ENCODE assay signal across 9 mouse cellular contexts in the genomic region with DNA sequence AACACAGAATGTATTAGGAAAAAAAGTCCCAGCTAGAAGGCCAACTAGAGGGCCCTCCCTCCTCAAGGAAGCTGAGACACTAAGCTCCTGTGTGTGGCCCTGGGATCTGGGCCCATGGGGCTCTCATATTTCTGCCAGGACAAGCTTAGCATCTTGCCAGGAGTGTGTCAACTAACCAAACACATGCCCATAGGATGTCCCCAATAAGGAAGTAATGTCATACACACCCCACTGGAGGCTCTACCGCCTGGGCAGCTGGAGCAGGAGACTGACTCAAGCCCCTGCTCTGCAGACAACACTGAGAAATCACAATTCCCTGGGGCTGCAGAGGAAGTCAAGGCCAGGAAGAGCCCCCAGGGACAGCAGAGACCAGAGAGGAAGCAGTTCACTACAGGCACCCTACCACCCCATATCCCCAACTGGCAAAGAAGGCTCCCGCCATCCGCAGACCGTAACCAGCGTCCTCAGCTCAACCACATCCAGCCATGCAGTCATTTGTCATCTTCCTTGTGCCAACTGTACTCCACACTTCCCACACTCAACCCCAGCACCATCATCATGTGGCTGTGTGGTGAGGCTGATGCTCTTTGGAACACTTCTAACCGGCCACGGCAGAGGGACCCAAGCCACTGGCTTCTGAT. TPM values are rescaled to one million over a fixed set of nuclear protein-coding genes. Genes with fewer than 3 reads are reported as not detected.
DNase-seq lines count a peak whose midpoint lies in the region; ATAC-seq lines count a peak whose summit lies in the region.
"Had no signal": no experiment of that assay in that cellular context is flagged by ENCODE, and none has a peak within 500 bp of the region (broad histone marks: within the 10 kb centered on the region; RNA-seq: fewer than 3 reads in every experiment).

No protein-coding gene starts in this region.

- 86% methylated on average over 7 of the region's 7 CpGs for WGBS in kidney, embryonic 15.5 days
- 86% methylated on average over 7 of the region's 7 CpGs for WGBS in kidney, embryonic 14.5 days
- 18% methylated on average over 7 of the region's 7 CpGs for WGBS in macrophage (ENCODE audit: missing documents)

- no peak overlapping the region for H3K4me3 ChIP-seq in kidney, embryonic 15.5 days (replicated peaks)
- no peak overlapping the region for H3K4me3 ChIP-seq in kidney, embryonic 14.5 days (ENCODE audit: low read length)
- no peak overlapping the region for H3K4me3 ChIP-seq in macrophage (ENCODE audit: inconsistent target)
- H3K4me3 ChIP-seq: stomach, embryonic 15.5 days had no signal

- DNase-seq in adipocyte (ENCODE audit: low spot score) = peak; percentile 27
- DNase-seq in gastrocnemius, postnatal 14 days = peak; percentile 51
- DNase-seq in testis, postnatal 10 days (ENCODE audit: low spot score) = no peak
- DNase-seq in cerebellum, postnatal 14 days = no peak
- no peak for DNase-seq in adrenal gland, adult 18-20 months (ENCODE audit: low spot score in 2 of 2)

- intact Hi-C loops in gastrocnemius, postnatal 14 days (cut with DNase I; ENCODE audit: low total_unique reads) = no loop called here

- H3K27me3 ChIP-seq in kidney, embryonic 15.5 days = no peaks in the 10 kb centered on the region
- no peaks in the 10 kb centered on the region for H3K27me3 ChIP-seq in kidney, embryonic 14.5 days (ENCODE audit: control insufficient read depth, insufficient read depth, low read length)
- H3K27me3 ChIP-seq: stomach, embryonic 15.5 days had no signal

- H3K4me1 ChIP-seq in kidney, embryonic 15.5 days = peaks cover 43% of the 10 kb centered on the region
- peaks cover 31% of the 10 kb centered on the region for H3K4me1 ChIP-seq in kidney, embryonic 14.5 days (ENCODE audit: control insufficient read depth, insufficient read depth, low read length)

- H3K79me2 ChIP-seq in macrophage (ENCODE audit: inconsistent target) = peaks cover 72% of the 10 kb centered on the region

- 0 out of 2 replicates have a peak overlapping the region, but pooled peaks have one; percentile 38 for H3K27ac ChIP-seq in kidney, embryonic 15.5 days
- no peak overlapping the region for H3K27ac ChIP-seq in kidney, embryonic 14.5 days (ENCODE audit: low read depth, low read length)
- peak overlapping the region; percentile 33 for H3K27ac ChIP-seq in macrophage
- H3K27ac ChIP-seq: stomach, embryonic 15.5 days had no signal

- H3K36me3 ChIP-seq in kidney, embryonic 15.5 days = no peaks in the 10 kb centered on the region
- H3K36me3 ChIP-seq in kidney, embryonic 14.5 days (ENCODE audit: control insufficient read depth, insufficient read depth, low read length) = no peaks in the 10 kb centered on the region
- H3K36me3 ChIP-seq in macrophage (ENCODE audit: inconsistent target) = no peaks in the 10 kb centered on the region
- H3K36me3 ChIP-seq: stomach, embryonic 15.5 days had no signal

- ATAC-seq in kidney, embryonic 15.5 days (replicated peaks; ENCODE audit: low FRiP score) = no peak
- no peak for ATAC-seq in kidney, embryonic 14.5 days (ENCODE audit: low FRiP score, low TSS enrichment)

- H3K9me3 ChIP-seq in kidney, embryonic 15.5 days (replicated peaks) = no peaks in the 10 kb centered on the region
- H3K9me3 ChIP-seq in kidney, embryonic 14.5 days (ENCODE audit: control insufficient read depth, low read length) = no peaks in the 10 kb centered on the region
- H3K9me3 ChIP-seq: stomach, embryonic 15.5 days had no signal

- no peak overlapping the region for H3K4me2 ChIP-seq in kidney, embryonic 15.5 days
- H3K4me2 ChIP-seq in kidney, embryonic 14.5 days (replicated peaks; ENCODE audit: low read depth, low read length) = no peak overlapping the region
- H3K4me2 ChIP-seq: stomach, embryonic 15.5 days had no signal

- H3K9ac ChIP-seq in kidney, embryonic 15.5 days = no peak overlapping the region
- no peak overlapping the region for H3K9ac ChIP-seq in kidney, embryonic 14.5 days (ENCODE audit: low read depth, low read length)
- H3K9ac ChIP-seq: stomach, embryonic 15.5 days had no signal

RNA-seq across cellular contexts. Expression of gene Mvb12b, which starts 3.0 kb away (rescaled TPM):
- polyA plus RNA-seq in kidney, embryonic 15.5 days (2015; fragmentation: Nextera tagmentation; extraction: Ambion mirVana) = 18.4 and 19.6 TPM in 2 replicates
- polyA plus RNA-seq in kidney, embryonic 14.5 days (2014; fragmentation: Nextera tagmentation; extraction: Ambion mirVana) = 14.7 and 18.8 TPM in 2 replicates
- total RNA-seq in gastrocnemius, postnatal 14 days (2021) = 10 to 100 TPM; 14.9 to 20.7 TPM
- total RNA-seq in macrophage (2018; cell fraction: chromatin; rRNA removed) = 10 to 100 TPM; 11.2 to 70.8 (median 52.8) TPM
- 10 to 100 TPM; 11.2 to 24.0 (median 18.6) TPM for total RNA-seq in macrophage (2018; cell fraction: cytosol; rRNA removed)
- 100 to 1,000 TPM in 1 of 26 experiments, 10 to 100 TPM in 24, 1 to 10 TPM in 1; 9.8 to 112 (median 34.5) TPM for total RNA-seq in macrophage (2018; cell fraction: nucleus; rRNA removed)
- 14.6 to 32.7 TPM (median 19.5 TPM) in 3 replicates for polyA plus RNA-seq in macrophage (2018)
- 10 to 100 TPM; 17.4 to 21.9 TPM for total RNA-seq in adrenal gland, adult 18-20 months (2021)

Comparison
In these comparisons a context has a peak if more than half of its experiments do, and no peak if none do; other contexts are left out.
1. DNase-seq: peak in adipocyte (single experiment) and gastrocnemius, postnatal 14 days (single experiment); none in testis, postnatal 10 days (single experiment), cerebellum, postnatal 14 days (0 of 2) and adrenal gland, adult 18-20 months (0 of 2).